Mouse (Mus musculus) liver, embryonic 14.5 days (tissue): Measurements from ENCODE around the gene Tex2.

Experiments
- CTCF ChIP-seq: IDR thresholded peaks from 2 replicates; pipeline ENCODE4 v1.5.1; 2016; ENCODE audit warnings: antibody characterized with exemption, low read depth, control low read depth
- EP300 ChIP-seq: IDR thresholded peaks from 2 replicates; pipeline ENCODE4 v1.6.1; 2016; ENCODE audit warnings: antibody characterized with exemption, low read depth

- TF ChIP-seq CTCF (no peak), EP300 (no peak)
Measured at GRCm38 (mm10) chr11:106579146-106579545, 34.1 kb downstream of the Tex2 start.
